Mouse (Mus musculus) NIH3T3 (cell line): ENCODE results near the gene Dhx30.
"Not testable (repeated sequence)": the region's sequence is repeated elsewhere in the genome, so short reads cannot be mapped to it uniquely, and the experiment has no call there.

Experiments
- DNase-seq: peaks from one replicate; pipeline ENCODE4 v3.0.0-alpha.2; 2012; ENCODE audit warnings: low read depth

Gene Dhx30

GRCm38 (mm10) chr9:110117779-110118139, at the start of gene Dhx30:
Gene Dhx30 (minus strand): TSS chr9:110117830.
- DNase-seq = no peak

DNA sequence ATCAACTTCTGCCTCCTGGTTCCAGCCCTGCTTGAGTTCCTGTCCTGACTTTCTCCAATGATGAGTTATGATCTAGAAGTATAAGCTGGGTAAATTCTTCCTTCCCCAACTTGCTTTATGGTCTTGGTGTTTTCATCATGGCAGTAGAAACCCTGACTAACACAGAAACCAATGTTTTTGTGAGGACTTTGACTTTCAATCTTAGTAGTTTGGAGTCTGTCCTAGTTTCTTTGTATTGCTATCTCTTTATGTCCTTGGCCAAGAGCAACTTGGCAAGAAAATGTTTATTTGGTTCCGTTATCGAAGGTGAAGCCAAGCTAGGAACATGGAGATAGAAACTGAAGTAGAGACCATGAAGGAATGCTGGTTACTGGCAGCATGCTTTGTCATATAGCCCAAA, 45.4 kb upstream of the Dhx30 start:
- DNase-seq = no peak

DNA sequence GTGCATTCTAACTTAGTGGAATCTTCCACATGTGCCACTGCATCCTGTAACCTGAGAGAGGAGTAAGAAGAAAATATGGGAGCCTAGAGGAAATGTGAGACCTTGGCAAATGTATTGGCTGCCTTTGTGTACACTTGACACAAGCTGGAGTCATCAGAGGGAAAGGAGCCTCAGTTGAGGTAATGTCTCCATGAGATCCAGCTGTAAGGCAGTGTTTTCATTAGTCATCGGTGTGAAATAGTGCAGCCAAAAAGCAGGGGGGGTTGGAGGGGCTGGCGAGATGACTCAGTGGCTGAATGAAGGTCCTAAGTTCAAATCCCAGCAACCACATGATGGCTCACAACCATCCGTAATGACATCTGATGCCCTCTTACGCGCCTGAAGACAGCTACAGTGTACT, 44.8 kb upstream of the Dhx30 start:
- peak; percentile 81 for DNase-seq

DNA sequence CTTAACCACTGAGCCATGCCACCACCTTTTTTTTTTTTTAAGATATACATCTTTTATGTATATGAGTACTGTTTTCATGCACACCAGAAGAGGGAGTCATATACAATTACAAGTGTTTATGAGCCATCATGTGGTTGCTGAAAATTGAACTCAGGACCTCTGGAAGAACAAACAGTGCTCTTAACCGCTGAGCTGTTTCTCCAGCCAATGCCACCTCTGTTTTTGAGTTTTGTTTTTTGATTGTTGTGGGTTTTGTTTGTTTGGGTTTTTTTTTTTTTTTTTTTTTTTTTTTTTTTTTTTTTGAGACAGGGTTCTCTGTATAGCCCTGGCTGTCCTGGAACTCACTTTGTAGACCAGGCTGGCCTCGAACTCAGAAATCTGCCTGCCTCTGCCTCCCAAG, 42.9 kb upstream of the Dhx30 start:
- not testable (repeated sequence) for DNase-seq

- no peak for DNase-seq
These were observed 41.4 kb upstream of the Dhx30 start for GRCm38 (mm10) chr9:110159036-110159435.

GRCm38 (mm10) chr9:110148598-110148997, 31.0 kb upstream of the Dhx30 start:
- DNase-seq = no peak

- DNase-seq = no peak
These were observed 24.5 kb upstream of the Dhx30 start for GRCm38 (mm10) chr9:110142097-110142496.

DNA sequence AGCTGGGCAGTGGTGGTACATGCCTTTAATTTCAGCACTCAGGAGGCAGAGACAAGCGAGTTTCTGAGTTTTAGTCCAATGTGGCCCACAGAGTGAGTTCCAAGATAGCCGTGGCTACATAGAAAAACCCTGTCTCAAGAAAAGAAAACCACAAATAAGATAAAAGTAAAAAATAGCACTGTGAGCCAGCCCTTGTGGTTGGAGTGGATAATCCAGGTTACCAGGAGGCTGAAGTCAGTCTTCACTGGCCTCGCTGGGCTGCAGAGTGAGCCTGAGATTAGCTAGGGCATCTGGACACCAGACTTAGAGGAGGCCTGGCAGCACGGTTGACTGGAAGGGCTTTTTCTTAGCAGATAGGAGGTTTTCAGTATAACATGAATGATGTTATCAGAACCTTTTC, 21.5 kb upstream of the Dhx30 start:
- DNase-seq = no peak

GRCm38 (mm10) chr9:110134176-110134575, 16.5 kb upstream of the Dhx30 start:
- no peak for DNase-seq

- DNase-seq = no peak
These were observed 15.3 kb upstream of the Dhx30 start for GRCm38 (mm10) chr9:110132921-110133320.

GRCm38 (mm10) chr9:110132201-110132605, 14.6 kb upstream of the Dhx30 start:
- DNase-seq = peak; percentile 65

DNA sequence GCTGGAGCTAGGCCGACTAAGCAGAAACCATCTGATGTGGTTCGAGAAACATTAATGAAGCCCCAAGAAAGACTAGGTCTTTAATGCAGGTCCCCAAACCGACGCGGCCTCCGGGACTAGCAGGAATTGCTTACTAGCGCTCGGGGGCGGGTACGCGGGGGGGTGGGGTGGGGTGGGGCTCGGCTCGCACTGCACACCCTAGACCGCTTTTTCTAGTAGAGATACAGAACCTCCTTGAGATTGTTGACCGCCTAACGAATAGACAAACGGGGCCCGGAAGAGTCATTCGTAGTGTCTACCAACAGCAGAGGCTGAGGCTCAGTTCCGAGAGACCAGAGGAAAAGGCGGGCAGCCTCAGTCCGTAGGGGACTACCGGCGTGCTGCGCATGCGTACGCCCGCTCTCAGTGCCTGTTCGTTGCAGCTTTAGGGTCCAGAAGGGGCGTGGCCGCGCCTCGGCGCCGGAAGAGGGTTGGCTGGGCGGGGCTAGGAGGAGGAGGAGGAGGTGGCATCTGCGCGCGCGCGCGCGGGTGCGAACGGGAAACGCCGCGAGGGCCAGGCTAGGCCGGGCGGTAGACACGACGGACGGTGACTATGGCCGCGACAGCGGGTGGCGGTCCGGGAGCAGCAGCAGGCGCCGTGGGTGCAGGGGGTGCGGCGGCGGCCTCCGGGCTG, 14.0 kb upstream of the Dhx30 start:
- DNase-seq = peak; percentile 99

DNA sequence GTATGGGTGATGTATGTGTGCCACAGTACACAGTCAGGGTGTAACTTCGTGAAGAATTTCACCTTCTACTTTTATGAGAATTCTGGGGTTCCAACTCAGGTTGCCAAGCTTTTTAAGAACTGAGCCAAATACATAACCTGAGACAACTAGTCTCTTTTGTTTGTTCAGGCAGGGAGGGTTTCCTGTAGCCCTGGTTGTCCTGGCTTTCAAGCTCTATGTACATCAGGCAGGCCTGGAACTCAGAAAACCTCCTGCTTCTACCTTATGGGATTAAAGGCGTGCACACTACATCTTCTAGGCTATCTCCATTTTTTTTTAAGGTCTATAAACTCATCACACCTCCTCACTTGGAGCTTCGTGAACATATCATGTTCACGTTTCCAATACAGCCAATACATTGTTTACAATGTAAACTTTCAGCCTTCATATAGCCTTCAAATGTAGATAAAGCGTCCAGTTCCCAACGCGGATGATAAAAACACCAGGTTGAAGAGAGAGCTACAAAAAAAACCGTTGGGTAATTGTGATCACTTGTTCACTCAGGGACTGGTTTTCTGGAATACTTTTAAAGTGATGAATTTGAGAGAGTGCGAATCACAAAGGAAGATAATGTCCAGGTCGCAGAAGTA, 13.4 kb upstream of the Dhx30 start:
- peak; percentile 20 for DNase-seq

DNA sequence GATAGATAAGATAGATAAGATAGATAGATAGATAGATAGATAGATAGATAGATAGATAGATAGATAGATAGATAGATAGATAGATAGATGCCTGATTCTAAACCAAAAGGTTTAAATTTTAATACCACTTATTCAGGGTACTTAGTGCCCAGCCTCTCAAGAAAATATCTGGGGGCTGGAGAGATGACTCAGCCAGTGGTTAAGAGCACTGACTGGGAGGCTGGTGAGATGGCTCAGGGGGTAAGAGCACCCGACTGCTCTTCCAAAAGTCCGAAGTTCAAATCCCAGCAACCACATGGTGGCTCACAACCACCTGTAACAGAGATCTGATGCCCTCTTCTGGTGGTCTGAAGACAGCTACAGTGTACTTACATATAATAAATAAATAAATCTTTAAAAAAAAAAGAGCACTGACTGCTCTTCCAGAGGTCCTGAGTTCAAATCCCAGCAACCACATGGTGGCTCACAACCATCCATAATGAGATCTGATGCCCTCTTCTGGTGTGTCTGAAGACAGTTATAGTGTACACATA, 6.4 kb upstream of the Dhx30 start:
- DNase-seq = not testable (repeated sequence)

DNA sequence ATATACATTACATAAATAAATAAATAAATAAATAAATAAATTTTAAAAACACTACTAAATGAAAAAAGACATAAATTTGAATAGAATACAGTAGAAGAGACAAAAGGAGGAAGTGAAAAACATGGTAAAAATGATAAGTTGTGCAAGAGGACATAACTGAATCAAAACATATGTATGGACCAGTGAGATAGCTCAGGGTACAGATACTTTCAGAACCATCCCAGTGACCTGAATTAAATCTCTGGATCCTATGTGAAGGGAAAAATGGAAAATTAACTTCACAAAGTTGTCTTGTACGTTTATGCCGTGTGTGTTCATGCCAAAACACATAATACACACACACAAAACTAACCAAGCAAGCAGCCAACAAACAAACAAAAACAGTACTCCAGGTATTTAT, 5.7 kb upstream of the Dhx30 start:
- DNase-seq = no peak

DNA sequence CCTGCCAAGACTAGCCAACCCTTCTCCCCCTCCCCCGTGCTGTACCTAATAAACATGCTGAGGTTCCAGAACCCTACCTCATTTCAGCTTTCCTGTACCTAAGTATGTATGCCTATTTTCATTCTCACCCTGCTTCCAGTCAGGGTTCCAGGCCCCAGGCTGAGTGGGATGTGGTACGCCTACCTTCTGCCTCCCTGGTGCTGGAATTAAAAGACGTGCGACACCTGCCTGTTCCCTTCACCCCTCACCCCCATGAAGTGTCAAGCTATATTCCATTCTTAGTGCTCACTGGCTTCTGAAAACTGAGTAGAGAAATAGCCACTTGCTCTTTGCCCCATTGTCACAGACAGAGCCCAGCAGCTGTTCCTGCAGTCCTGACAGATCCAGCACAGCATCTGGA, 3.8 kb upstream of the Dhx30 start:
- no peak for DNase-seq

- no peak for DNase-seq
These were observed 619 bp upstream of the Dhx30 start for GRCm38 (mm10) chr9:110118249-110118648.

GRCm38 (mm10) chr9:110116977-110117778, 452 bp downstream of the Dhx30 start, which contains the start of gene Smarcc1:
Gene Smarcc1 (plus strand): TSS chr9:110117708.
- DNase-seq = peak; percentile 91

GRCm38 (mm10) chr9:110116353-110116976, 1.2 kb downstream of the Dhx30 start:
- DNase-seq = peak; percentile 29

DNA sequence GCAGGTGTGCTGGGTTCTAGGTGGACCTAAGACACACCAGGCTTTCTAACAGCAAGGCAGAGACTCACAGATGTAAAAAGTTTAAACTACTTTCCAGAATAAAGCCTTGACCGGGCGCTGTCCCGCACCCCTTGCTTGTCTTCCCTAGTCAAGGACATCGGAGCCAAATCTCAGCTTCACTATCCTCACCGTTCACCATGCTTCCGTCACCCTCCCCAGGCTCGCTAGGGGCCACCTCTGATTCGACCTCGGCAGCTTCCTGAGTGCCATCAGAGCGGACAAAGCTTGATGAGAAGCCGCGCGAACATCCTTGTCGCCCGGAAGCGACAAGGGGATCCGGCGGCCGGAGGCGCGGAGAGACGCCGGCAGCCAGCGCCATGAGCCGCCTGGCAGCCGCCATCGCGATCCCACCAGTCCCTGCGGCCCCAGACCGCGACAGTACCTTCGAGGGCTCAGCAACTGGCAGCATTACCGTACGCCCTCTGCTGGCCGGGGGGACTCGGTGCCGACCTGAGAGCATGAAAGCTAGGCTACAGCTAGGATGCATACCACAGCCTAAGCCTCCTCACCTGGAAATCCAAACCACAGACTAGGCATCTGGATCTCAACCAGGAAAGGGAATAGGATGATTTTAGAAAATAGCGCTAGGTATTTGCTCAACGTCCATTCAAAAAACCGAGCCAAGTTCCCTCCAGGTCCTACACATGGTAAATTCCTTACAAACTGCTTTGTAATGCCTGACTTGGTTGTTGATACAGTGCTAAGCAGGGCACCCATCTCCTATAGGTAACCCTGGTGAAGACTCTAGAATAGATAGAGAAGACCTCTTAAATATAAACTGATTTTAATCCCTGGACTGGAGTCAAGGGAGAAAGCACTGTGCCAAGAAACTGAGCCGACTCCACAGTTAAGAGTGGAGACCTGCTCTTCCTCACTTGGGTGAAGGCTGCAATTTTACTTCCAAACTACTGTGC, 16.7 kb downstream of the Dhx30 start:
- peak; percentile 92 for DNase-seq

DNA sequence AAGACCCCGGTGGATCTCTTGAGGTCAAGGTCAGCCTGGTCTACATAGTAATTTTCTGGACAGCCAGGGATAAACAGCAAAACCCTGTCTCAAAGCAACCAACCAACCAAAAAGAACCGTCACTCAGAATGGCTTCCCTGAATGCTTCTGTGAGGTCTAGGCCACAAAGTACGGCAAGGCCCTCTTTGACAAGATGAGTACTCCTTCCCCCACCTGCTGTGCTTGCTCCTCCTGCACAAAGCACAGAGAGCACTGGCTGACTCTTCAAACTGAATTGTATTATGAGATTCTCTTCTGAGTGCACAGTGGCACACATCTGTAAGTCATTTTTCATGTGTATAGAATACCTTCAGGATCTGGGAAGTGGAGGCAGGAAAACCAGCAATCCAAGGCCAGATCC, 19.8 kb downstream of the Dhx30 start:
- DNase-seq = no peak
